Mouse (Mus musculus) bone marrow macrophage, adult 2 months (primary cell): ENCODE results near the gene Ephb2.

ENCODE experiments used
- CTCF ChIP-seq: IDR thresholded peaks from 2 replicates; pipeline ENCODE4 v1.5.1; 2012; ENCODE audit warnings: low read depth, mild to moderate bottlenecking, low read length, moderate library complexity
- POLR2A ChIP-seq: IDR thresholded peaks from 2 replicates; pipeline ENCODE4 v1.6.1; 2012; ENCODE audit warnings: mild to moderate bottlenecking, low read depth, low read length, borderline replicate concordance

DNA sequence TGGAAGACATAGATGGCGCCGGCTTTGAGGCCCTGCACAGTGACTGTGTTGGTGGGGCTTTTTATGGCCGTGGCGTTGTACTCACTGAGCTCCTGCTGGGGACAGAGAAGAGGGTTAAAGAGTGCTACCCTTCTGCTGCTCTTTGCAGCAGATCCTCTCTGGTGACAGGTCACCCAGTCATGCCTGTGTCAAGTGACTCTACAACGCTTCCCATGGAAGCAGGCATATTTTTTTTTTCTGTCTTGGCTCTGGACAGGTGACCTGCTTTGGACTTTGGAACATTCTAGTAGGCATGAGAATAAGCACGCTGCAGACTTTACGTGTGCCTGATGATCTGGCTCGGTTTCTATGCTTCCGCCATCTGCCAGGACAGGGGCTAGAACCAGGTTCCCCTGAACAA is 160.3 kb downstream of the Ephb2 start:
- TF ChIP-seq CTCF = no peak
- TF ChIP-seq POLR2A = no peak
